Mouse (Mus musculus): Measurements from ENCODE around the gene Gm49361. TPM values are rescaled to one million over a fixed set of nuclear protein-coding genes. Genes with fewer than 3 reads are reported as not detected.
A peak's percentile ranks its signal among the peaks of the same experiment; 100 is the strongest.

Gm49361 gene
- total and polyA plus RNA-seq, 3 experiments: 1.9 to 2.2 TPM; not detected in 1

GRCm38 (mm10) chr14:57772157-57772815 is 26.4 kb upstream of the Gm49361 start:
- no peaks in the 10 kb centered on the region for H3K36me3 ChIP-seq (ENCODE audit: control insufficient read depth, insufficient read depth, low read length)
- peaks cover 2% of the 10 kb centered on the region for H3K4me1 ChIP-seq (ENCODE audit: control insufficient read depth, insufficient read depth, low read length)
- TF ChIP-seq POLR2A (IDR thresholded peaks at IDR 0.05; ENCODE audit: insufficient read depth, low read depth, low read length): no peak
- TF ChIP-seq EP300 (IDR thresholded peaks at IDR 0.05; ENCODE audit: insufficient read depth, low read depth, low read length): no peak
- TF ChIP-seq CTCF (IDR thresholded peaks at IDR 0.05): no peak
- H3K4me3 ChIP-seq: no peak overlapping the region
- no peak overlapping the region for H3K9ac ChIP-seq (ENCODE audit: low read depth, low read length)
- H3K27ac ChIP-seq: no peak overlapping the region
- intact Hi-C loops (cut with DNase I): no loop called here
- no peaks in the 10 kb centered on the region for H3K27me3 ChIP-seq (ENCODE audit: control insufficient read depth, insufficient read depth, low read length)
- DNase-seq: no peak
- H3K79me2 ChIP-seq (replicated peaks; ENCODE audit: control insufficient read depth, insufficient read depth, low read length): no peaks in the 10 kb centered on the region
- WGBS: 68% methylated on average over 6 of the region's 6 CpGs

GRCm38 (mm10) chr14:57769102-57769501 is 23.2 kb upstream of the Gm49361 start:
- 53% methylated on average over 5 of the region's 5 CpGs for WGBS
- peak in 1 of 2 experiments; percentile 9 for DNase-seq
- Histone ChIP-seq H3K27ac (no peak overlapping the region), H3K4me3 (no peak overlapping the region), H3K79me2 (replicated peaks; ENCODE audit: control insufficient read depth, insufficient read depth, low read length) (no peaks in the 10 kb centered on the region), H3K9ac (ENCODE audit: low read depth, low read length) (no peak overlapping the region), H3K36me3 (ENCODE audit: control insufficient read depth, insufficient read depth, low read length) (no peaks in the 10 kb centered on the region), H3K4me1 (ENCODE audit: control insufficient read depth, insufficient read depth, low read length) (peaks cover 2% of the 10 kb centered on the region), H3K27me3 (ENCODE audit: control insufficient read depth, insufficient read depth, low read length) (no peaks in the 10 kb centered on the region)
- TF ChIP-seq CTCF (IDR thresholded peaks at IDR 0.05): no peak
- no peak for TF ChIP-seq POLR2A (IDR thresholded peaks at IDR 0.05; ENCODE audit: insufficient read depth, low read depth, low read length)
- no peak for TF ChIP-seq EP300 (IDR thresholded peaks at IDR 0.05; ENCODE audit: insufficient read depth, low read depth, low read length)
- intact Hi-C loops (cut with DNase I): no loop called here

- Histone ChIP-seq H3K27ac (no peak overlapping the region), H3K9ac (ENCODE audit: low read depth, low read length) (no peak overlapping the region), H3K79me2 (replicated peaks; ENCODE audit: control insufficient read depth, insufficient read depth, low read length) (no peaks in the 10 kb centered on the region), H3K36me3 (ENCODE audit: control insufficient read depth, insufficient read depth, low read length) (no peaks in the 10 kb centered on the region), H3K27me3 (ENCODE audit: control insufficient read depth, insufficient read depth, low read length) (no peaks in the 10 kb centered on the region), H3K4me1 (ENCODE audit: control insufficient read depth, insufficient read depth, low read length) (peaks cover 1% of the 10 kb centered on the region; the same call in 1 of the 2 replicates), H3K4me3 (no peak overlapping the region)
- peak in 1 of 2 experiments; percentile 15 for DNase-seq
- TF ChIP-seq POLR2A (IDR thresholded peaks at IDR 0.05; ENCODE audit: insufficient read depth, low read depth, low read length) (no peak), EP300 (IDR thresholded peaks at IDR 0.05; ENCODE audit: insufficient read depth, low read depth, low read length) (no peak), CTCF (IDR thresholded peaks at IDR 0.05) (no peak)
- intact Hi-C loops (cut with DNase I): no loop called here
- 69% methylated on average over 10 of the region's 10 CpGs for WGBS
These were observed 14.8 kb upstream of the Gm49361 start for GRCm38 (mm10) chr14:57760447-57761412.

- 81% methylated on average over 4 of the region's 4 CpGs for WGBS
- DNase-seq: peak in 1 of 2 experiments; percentile 11
- Histone ChIP-seq H3K27me3 (ENCODE audit: control insufficient read depth, insufficient read depth, low read length) (no peaks in the 10 kb centered on the region), H3K4me1 (ENCODE audit: control insufficient read depth, insufficient read depth, low read length) (peaks cover 1% of the 10 kb centered on the region; the same call in 1 of the 2 replicates), H3K27ac (no peak within 1 kb of the TSS), H3K4me3 (no peak within 1 kb of the TSS), H3K36me3 (ENCODE audit: control insufficient read depth, insufficient read depth, low read length) (no peaks in the 10 kb centered on the region), H3K79me2 (replicated peaks; ENCODE audit: control insufficient read depth, insufficient read depth, low read length) (no peaks in the 10 kb centered on the region), H3K9ac (ENCODE audit: low read depth, low read length) (no peak within 1 kb of the TSS)
- TF ChIP-seq EP300 (IDR thresholded peaks at IDR 0.05; ENCODE audit: insufficient read depth, low read depth, low read length) (no peak), POLR2A (IDR thresholded peaks at IDR 0.05; ENCODE audit: insufficient read depth, low read depth, low read length) (no peak), CTCF (IDR thresholded peaks at IDR 0.05) (no peak)
- intact Hi-C loops (cut with DNase I): no loop called here
These were observed 12.3 kb upstream of the Gm49361 start, which contains the start of gene Lats2 for GRCm38 (mm10) chr14:57758237-57758636. Gene Lats2, minus strand, starts transcription at chr14:57758388.

GRCm38 (mm10) chr14:57756094-57756493 is 10.2 kb upstream of the Gm49361 start:
- Histone ChIP-seq H3K36me3 (ENCODE audit: control insufficient read depth, insufficient read depth, low read length) (no peaks in the 10 kb centered on the region), H3K4me3 (no peak overlapping the region), H3K9ac (ENCODE audit: low read depth, low read length) (no peak overlapping the region), H3K27ac (no peak overlapping the region), H3K4me1 (ENCODE audit: control insufficient read depth, insufficient read depth, low read length) (peaks cover 1% of the 10 kb centered on the region; the same call in 1 of the 2 replicates), H3K27me3 (ENCODE audit: control insufficient read depth, insufficient read depth, low read length) (no peaks in the 10 kb centered on the region), H3K79me2 (replicated peaks; ENCODE audit: control insufficient read depth, insufficient read depth, low read length) (no peaks in the 10 kb centered on the region)
- DNase-seq: no peak
- intact Hi-C loops (cut with DNase I): no loop called here
- WGBS: 93% methylated on average over 4 of the region's 4 CpGs
- TF ChIP-seq CTCF (IDR thresholded peaks at IDR 0.05): no peak
- TF ChIP-seq POLR2A (IDR thresholded peaks at IDR 0.05; ENCODE audit: insufficient read depth, low read depth, low read length): no peak
- no peak for TF ChIP-seq EP300 (IDR thresholded peaks at IDR 0.05; ENCODE audit: insufficient read depth, low read depth, low read length)
